Mouse (Mus musculus) left cerebral cortex, adult 8-10 months (tissue): ENCODE results near the gene Smim27. TPM values are rescaled to one million over a fixed set of nuclear protein-coding genes. Genes with fewer than 3 reads are reported as not detected.
"Not testable (repeated sequence)": the region's sequence is repeated elsewhere in the genome, so short reads cannot be mapped to it uniquely, and the experiment has no call there.

Source experiments
- DNase-seq, 2 experiments: peaks; one replicate each; pipeline ENCODE4 v3.0.0; 2022; ENCODE audit warnings: low spot score in 2 of 2
- total RNA-seq, 4 experiments: library from RNA; stranded (reverse); gene quantifications; 2 replicates each; pipeline ENCODE4 v1.2.4; 2022

The Smim27 gene
- total RNA-seq, 4 experiments from 2014 or later = 13.2 to 18.9 (median 16.8) TPM

DNA sequence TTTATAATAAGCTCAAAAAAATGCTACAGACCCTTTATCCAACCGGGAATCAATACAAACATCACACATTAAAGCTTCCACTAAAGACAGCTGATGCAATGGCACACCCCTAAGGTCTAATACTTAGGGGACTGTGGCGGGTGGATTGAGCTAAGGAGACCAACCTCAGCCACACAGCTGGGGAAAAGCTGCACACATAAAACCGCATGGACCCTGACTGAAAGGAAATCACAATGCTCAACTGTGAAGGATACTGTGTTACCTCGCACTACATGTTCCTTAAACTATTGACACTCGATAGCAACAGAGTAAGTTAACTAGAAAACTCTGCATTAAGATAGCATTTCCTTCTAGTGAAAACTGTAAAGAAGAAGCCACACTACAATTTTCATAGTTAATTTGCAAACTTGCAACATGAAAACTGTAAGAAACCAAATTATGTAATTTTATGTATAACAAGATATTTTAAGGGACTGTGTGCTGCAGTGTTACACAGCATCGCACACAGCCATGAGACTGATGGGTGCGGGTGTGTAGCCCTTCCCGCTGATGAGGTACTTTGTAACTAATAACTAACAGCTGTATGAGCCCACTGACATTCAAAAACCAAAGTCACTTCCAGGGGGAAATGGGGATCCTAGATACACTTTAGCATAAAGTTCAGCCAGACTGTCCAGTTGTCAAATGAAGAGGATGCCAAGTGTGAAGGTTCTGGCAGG is 14.8 kb upstream of the Smim27 start:
- no peak for DNase-seq

DNA sequence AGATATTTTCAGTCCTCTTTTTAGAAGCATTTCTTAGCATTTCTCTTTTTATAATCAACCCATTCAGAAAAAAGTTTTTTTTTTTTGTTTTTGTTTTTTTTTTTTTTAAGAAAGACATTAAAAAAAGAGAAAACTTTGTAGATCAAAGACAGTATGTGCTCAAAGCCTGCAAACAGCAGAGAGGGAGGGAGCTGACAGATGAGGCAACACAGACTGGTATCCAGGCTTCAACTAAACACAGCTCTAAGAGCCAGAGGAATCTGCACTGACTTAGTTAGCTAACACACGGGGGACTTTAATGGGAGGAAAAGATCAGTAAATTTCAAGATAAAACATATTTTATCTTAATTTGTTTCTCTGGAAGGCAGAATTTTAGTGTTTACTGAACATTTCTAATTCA is 5.1 kb upstream of the Smim27 start:
- no peak for DNase-seq

DNA sequence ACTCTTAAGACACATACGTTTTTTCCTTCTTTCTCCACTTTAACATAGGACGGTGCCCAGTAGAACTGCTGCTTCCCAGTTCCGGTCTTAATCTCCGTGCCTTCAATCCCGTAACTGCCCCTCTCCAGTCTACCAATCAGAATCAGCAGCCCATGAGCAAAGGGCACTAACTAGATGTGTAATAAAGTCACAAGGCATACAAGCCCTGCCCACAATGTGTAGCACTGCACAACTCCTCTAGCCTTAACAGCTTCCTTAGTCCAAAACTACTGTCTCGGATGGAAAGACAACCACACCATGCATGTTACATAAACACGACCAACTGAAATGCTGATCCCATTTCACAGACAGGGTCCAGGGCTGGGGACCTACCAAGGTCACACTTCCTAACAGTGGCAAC is 1.7 kb upstream of the Smim27 start:
- peak in 1 of 2 experiments; percentile 8 for DNase-seq

DNA sequence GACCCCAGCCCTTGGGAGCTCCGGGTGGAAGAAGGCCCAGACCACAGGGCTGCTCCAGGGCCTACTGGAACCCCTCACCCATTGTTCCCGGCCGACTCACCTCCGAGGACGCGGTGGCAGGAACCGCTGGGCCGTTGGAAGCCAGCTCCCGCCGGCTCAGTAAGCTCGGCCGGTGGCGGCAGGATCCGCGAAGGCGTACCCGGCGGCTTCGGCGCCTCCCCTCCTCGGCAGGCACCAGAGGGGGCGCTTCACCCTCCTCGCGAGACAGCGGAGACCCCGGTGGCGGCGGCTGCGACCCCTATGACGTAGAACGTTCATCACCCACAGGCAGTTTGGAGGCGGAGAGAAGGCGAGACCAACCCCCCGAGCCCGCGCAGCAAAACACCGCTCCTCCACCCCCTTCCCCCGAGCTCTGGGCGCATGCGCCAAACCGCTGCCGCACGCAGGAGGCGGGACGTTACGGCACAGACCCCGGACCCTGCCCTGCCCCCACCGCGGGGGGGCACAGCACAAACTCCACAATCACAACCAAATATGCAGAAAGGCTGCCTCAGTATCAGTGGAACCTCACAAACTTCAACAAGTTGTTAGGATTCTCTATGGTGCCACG is 1.1 kb upstream of the Smim27 start:
- DNase-seq = peak; percentile 83 to 87

DNA sequence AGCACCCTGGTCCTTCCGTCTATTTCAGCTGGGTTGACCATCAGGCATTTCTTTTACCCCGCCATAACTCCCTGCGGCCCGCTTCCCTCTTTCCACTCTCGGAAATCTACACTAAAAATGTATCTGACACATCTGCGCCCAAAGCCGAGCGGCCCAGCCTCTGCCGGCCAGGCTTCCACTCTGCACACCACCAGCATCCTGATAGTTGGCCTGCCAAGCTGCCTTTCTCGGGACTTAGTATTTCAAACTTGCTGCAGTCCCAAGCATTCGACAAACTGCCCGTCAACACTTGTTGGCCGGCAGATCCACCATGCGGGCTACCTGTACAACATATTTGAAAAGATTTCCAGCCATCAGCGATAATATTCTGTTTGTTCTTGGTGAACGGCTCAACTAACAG is 544 bp upstream of the Smim27 start:
- no peak for DNase-seq

DNA sequence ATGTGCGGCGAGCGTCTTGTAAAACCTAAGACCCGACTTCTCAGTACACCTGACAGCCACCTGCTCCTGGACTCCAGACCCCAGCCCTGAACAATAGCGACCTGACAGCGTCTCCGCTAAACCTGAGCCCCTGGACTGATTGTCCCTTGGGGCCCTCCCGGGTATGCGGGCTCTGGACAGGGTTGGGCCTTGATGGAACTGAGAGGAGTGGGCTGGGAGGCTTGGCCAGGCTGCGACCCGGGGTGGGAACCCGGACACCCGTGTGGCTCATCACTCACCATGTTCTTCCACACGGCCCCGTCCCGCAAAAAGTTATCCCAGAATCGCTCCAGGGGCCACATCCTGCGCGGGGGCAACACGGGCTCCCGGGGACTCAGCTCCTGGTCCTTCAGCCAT is 9.5 kb downstream of the Smim27 start:
- DNase-seq = no peak

DNA sequence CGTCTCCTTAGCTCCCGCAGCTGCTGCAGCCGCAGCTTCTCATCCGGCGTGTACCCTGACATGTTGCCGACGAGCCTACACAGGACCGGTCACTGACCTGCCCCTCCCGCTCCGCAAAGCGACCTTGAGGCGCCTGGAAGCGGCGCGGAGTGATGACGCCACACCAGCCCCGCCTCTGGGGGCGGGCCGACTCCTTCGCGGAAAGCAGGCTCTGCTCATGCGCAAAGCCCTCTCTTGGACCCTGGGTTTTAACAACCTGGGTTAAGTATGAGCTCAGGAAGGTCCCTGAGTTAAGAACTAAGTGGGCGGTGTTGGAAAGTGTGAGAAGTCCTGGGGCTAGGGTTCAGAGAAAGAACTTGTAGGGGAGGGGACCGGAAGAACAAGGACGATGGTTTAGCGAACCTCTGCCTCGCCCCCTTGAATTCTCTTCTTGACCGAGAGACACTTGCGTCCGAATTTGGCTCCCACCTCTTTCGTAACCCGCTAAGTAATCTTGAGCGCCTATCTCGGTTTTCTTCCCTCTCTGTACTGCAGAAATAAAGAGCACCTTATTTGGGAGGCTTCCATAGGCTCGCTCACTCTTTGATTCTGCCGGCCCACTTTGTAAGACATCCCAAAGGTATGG is 10.0 kb downstream of the Smim27 start, which contains the start of gene Ndufb6:
Gene Ndufb6, minus strand, starts transcription at position 146 of the 625 bp plus-strand sequence.
- peak; percentile 89 to 90 for DNase-seq

DNA sequence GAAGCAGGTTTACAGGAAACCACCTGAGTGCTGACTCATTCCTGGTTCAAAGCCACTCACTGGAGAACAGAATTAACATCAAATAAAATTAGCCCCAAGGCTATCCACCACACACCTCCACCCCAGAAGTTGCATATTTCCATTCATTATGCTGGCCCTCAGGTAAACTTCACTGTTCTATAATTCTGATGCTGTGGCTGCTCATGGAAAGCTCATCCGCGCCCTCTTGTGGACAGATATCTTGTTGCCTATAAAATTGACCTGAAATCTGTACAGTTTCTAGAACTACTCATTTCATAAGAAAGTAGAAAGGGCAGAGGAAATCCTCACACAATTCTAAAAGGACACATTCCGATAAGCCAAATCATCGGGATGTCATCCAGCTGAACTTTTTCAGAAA is 16.2 kb downstream of the Smim27 start:
- peak in 1 of 2 experiments; percentile 23 for DNase-seq

DNA sequence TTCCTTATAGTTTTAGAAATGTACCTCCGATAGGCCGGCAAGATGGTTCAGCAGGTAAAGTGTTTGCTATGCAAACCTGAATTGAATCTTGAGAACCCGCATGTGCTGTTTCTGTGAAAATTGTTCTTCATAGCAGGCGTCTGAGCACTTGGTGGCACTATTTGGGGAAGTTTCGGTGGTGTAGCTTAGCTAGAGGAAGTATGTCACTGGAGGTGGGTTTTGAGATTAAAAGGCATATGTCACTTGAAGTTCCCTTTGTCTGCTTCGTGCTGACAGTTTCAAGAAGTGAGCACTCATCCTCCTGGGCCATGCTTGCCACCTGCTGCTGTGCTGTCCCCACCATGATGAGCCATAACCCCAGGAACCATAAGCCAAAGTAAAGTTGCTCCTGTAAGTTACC is 18.0 kb downstream of the Smim27 start:
- DNase-seq = no peak

DNA sequence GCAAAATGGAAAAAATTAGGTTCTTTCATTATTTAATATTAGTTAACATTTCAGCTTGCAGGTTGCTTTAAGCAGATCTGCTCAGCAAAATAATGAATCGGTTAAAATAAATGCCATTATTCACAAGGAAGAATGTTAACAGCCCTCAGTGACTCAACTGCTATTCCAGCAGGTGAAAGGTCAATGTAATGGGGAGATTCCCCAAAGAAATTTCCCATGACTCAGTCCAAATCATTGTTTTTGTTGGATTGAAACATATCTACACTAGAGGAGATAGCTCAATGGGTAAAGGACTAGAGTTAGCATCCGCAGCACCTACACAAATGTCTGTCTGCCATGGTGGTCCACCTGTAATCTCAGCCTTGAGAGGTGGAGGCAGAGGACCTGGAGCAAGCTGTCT is 19.7 kb downstream of the Smim27 start:
- DNase-seq = no peak

DNA sequence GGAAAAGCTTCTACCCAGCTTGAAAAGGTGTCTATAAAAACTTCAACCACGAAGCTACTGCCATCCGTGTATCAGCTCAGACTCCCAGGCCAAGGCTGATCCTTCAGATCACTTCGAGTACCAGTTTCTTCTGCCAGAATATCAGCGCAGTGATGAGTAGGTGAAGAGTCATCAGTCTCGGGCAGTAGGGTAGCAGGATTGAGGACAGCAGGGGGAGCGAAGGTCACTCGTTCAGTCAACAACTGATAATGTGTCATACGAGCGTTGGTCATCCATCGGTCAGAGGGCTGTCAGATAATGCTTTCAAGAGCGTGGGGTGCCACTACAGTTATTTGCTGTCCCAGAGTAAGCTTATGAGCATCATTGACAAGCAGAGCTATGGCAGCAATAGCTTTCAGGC is 22.1 kb downstream of the Smim27 start:
- not testable (repeated sequence) for DNase-seq

DNA sequence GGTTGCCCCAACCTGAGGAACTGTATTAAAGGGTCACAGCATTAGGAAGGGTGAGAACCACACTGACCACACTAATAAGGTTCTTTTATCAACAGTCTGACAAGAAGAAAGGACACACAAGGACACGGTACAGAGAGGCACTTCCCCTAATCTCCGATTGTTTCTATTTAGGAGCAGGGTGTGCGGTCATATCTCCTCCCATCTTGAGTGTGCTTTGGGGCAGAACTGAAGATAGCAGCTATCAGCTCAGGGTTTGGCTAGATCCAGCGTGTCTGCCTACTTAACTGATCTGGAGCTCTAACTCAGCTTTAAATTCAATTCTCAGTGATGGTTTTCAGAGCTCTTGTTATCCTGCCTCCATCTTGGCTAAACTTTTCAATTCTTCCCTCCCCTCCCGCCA is 29.8 kb downstream of the Smim27 start:
- DNase-seq = no peak

DNA sequence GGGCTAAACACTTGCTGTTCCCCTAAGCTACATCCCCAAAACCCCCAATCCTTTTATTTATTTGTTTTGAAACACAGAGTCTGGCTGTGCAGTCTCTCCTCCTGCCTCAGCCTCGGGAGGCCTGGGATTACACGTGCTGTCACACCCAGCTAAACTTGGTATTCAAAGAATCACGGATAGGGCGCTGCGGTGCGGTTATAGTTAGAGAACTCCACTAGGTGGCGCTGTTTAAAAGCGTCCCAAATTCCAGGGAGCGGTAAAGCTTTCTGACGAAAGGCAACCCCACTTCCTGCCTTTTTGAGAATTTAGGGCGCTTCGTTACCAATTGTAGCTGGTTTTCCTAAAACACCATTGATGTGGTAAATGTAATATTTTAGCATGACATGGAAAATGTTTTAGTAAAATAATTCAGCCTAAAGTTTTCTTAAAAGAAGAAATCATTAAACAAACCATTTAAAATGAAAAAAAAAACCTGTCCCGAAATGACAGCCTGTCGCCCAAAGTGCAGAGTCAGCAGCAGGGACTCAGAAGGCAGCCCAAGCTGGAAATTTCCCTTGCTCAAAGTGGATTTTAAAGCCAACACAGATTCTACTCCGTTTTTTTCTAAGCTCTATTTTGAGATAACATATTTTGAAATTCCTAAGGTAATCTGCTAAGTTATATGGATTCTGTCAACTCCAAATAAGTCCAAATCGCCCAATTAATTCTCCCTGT is 31.9 kb downstream of the Smim27 start:
- DNase-seq = peak; percentile 48 to 54

DNA sequence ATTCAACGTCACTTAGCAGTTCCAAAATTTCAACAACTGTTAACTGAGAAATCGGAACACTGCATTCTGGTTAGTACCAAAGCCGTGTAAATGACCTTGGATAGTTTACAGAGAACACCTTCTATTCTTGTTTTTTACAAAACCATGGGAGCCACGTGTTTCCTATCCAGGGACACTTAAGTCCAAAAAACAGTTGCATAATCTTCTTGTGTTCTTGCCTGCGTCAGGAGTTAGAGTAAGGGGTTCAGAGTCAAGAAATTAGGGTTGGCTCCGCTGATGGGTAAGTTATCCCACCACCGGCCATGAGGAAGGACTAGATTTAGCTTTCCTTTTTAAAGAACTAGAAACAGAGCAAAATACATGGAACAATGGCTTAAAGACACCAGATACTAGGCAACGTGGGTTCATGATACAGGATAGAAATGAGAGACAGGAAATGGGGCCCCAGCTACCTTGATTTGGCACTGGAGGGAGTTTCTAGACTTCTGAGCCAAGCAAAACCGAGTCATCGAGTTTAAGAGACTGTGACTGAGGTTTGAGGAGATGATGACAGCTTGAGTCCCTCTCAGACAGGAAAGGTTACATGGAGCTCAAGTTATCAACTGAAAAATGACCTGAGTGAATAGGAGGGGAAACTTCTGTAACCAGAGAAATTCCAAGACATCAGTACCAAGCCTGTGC is 33.2 kb downstream of the Smim27 start:
- no peak for DNase-seq

DNA sequence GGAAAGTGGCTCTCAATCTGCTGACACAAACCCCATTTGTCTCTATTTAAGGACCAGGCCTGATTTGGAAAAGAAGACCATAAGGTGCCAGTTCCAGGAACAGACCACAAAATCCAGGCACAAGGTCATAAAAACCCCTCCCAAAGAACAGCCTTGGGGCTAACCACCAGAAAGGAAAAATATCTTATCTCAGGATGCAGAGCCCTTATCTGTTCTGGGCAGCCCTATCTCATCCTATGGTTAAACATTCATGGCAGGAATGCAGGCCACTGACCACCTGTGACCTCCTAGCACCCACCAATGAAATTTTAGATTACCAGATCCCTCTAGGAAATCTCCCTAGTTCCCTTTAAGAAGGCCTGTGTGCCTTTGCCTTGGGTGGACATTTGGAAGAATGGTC is 40.3 kb downstream of the Smim27 start:
- no peak for DNase-seq

DNA sequence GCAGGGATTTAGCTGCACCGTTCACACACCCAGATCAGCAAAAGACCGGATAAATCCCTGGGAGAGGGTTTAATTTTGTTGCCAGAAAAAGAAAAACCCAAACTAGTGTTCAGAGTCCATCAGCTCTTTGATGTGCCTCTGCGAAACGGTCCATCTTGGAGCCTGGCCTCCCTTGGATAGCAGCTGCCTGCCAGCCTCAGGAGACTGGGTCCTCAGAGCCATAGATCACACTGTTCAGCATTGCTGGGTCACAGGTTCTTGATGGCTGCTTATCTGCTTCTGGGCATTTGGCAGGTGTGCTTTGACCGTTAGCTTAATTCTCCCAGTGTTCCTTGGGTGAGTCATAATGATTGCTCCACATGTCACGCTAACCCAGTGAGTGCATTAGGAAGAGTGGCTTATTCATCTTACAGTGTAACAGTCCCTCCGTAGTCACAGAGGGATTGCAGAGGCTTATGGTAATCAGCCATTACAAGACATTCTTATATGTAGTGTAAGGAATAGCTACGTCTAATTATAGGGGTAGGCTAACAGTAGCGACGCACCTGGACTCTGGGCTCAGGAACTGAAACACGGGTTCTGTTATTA is 41.5 kb downstream of the Smim27 start:
- DNase-seq = no peak

DNA sequence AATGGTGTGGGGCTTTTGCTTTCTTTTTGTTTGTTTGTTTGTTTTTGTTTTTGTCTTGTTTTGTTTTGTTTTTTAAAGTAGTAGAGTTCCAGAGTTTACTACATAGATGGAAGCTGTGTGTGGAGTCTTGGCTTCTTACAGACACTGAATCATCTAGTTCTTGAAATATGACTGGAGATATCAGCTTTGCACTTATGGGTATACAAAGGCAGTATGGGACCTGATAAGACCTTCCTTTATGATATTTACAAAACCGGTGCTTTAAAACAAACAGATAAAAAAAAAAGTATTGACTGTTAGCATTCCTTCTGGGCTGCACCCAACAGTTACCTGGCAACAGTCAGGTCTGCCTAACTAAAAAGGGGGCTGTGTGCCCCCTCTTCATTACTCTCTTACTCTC is 42.8 kb downstream of the Smim27 start:
- DNase-seq = no peak

DNA sequence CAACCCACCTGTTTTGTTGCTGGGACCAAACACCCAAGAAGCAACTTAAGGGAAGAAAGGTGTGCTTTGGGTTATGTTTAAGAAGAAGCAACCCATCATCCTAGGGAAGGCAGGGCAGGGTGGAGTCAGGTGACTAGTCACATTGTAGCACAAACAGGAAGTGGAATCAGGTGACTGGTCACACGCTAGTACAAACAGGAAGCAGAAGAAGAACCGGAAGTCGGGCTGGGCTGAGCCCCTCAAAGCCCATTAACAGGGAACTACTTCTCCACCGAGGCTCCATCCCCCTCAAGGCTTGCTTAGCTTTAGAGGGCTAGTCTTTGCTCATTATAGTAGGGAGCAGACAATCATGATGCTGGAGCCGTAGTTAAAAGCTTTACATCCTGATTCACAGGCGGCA is 43.6 kb downstream of the Smim27 start:
- DNase-seq = no peak

DNA sequence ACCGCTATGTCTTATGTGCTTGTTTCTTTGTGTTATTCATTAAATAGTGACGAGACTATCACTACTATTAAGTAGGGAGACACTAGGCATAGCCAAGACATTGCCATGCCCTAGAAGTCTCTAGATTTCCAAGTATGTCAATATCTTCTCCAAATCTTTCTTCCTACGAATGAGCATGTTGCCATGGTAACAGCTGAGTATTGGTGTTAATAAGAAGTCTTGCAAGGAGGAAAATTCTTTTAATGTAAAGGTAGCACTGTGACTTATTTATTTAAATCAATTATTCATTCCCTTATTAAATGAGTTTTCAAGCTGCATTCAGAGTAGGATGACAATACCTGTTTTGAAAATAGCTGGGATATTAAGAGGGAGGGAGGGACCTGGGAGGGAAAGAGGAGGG is 48.0 kb downstream of the Smim27 start:
- DNase-seq = no peak
